Mouse (Mus musculus): Measurements from ENCODE around the gene Dnah8. TPM values are rescaled to one million over a fixed set of nuclear protein-coding genes. Genes with fewer than 3 reads are reported as not detected.

The Dnah8 gene
- total and polyA plus RNA-seq, 2 experiments from 2014 or later: 3.1 to 4.2 TPM

- no peaks in the 10 kb centered on the region for H3K36me3 ChIP-seq (ENCODE audit: insufficient read depth, low read length)
- no peak overlapping the region for H3K4me2 ChIP-seq (ENCODE audit: low read depth, low read length, poor library complexity, severe bottlenecking)
- H3K9ac ChIP-seq (replicated peaks; ENCODE audit: low read length, poor library complexity, severe bottlenecking): no peak overlapping the region
- no peaks in the 10 kb centered on the region for H3K9me3 ChIP-seq (ENCODE audit: low read length)
- DNase-seq (ENCODE audit: low spot score) (no peak), ATAC-seq (ENCODE audit: low FRiP score) (no peak)
- H3K4me3 ChIP-seq (ENCODE audit: low read depth, low read length): no peak overlapping the region
- WGBS: 86% methylated on average over 9 of the region's 9 CpGs
- no peak for TF ChIP-seq CTCF (IDR thresholded peaks at IDR 0.05)
- no peak overlapping the region for H3K27ac ChIP-seq (ENCODE audit: low read depth, low read length)
- H3K27me3 ChIP-seq (ENCODE audit: insufficient read depth, low read length): no peaks in the 10 kb centered on the region
- H3K4me1 ChIP-seq (ENCODE audit: insufficient read depth, low read length): no peaks in the 10 kb centered on the region
Observed at GRCm38 (mm10) chr17:30675021-30675740, 51.0 kb downstream of the Dnah8 start.

- no peaks in the 10 kb centered on the region for H3K27me3 ChIP-seq (ENCODE audit: insufficient read depth, low read length)
Observed at GRCm38 (mm10) chr17:30678523-30678922, 54.4 kb downstream of the Dnah8 start.

GRCm38 (mm10) chr17:30679612-30680011 lies 55.5 kb downstream of the Dnah8 start:
- 95% methylated on average over 4 of the region's 4 CpGs for WGBS
- no peak overlapping the region for H3K9ac ChIP-seq (replicated peaks; ENCODE audit: low read length, poor library complexity, severe bottlenecking)
- DNase-seq (ENCODE audit: low spot score): no peak
- 0 out of 2 replicates have a peak, but pooled peaks have one; percentile 15 for TF ChIP-seq CTCF (IDR thresholded peaks at IDR 0.05)
- H3K4me3 ChIP-seq (ENCODE audit: low read depth, low read length): no peak overlapping the region
- H3K9me3 ChIP-seq (ENCODE audit: low read length): no peaks in the 10 kb centered on the region
- no peak overlapping the region for H3K4me2 ChIP-seq (ENCODE audit: low read depth, low read length, poor library complexity, severe bottlenecking)
- no peaks in the 10 kb centered on the region for H3K4me1 ChIP-seq (ENCODE audit: insufficient read depth, low read length)
- no peaks in the 10 kb centered on the region for H3K27me3 ChIP-seq (ENCODE audit: insufficient read depth, low read length)
- no peak for ATAC-seq (ENCODE audit: low FRiP score)
- no peaks in the 10 kb centered on the region for H3K36me3 ChIP-seq (ENCODE audit: insufficient read depth, low read length)
- no peak overlapping the region for H3K27ac ChIP-seq (ENCODE audit: low read depth, low read length)

More at GRCm38 (mm10) chr17:30678523-30678922, 54.4 kb downstream of the Dnah8 start:
- no peaks in the 10 kb centered on the region for H3K36me3 ChIP-seq (ENCODE audit: insufficient read depth, low read length)
- WGBS: 96% methylated on average over 10 of the region's 10 CpGs
- no peak overlapping the region for H3K4me3 ChIP-seq (ENCODE audit: low read depth, low read length)
- H3K9ac ChIP-seq (replicated peaks; ENCODE audit: low read length, poor library complexity, severe bottlenecking): no peak overlapping the region
- no peaks in the 10 kb centered on the region for H3K9me3 ChIP-seq (ENCODE audit: low read length)
- DNase-seq (ENCODE audit: low spot score): no peak
- no peaks in the 10 kb centered on the region for H3K4me1 ChIP-seq (ENCODE audit: insufficient read depth, low read length)
- TF ChIP-seq CTCF (IDR thresholded peaks at IDR 0.05): no peak
- no peak for ATAC-seq (ENCODE audit: low FRiP score)
- no peak overlapping the region for H3K27ac ChIP-seq (ENCODE audit: low read depth, low read length)
- no peak overlapping the region for H3K4me2 ChIP-seq (ENCODE audit: low read depth, low read length, poor library complexity, severe bottlenecking)

GRCm38 (mm10) chr17:30681604-30682003 lies 57.5 kb downstream of the Dnah8 start:
- Histone ChIP-seq H3K27ac (ENCODE audit: low read depth, low read length) (no peak overlapping the region), H3K9ac (replicated peaks; ENCODE audit: low read length, poor library complexity, severe bottlenecking) (no peak overlapping the region), H3K4me3 (ENCODE audit: low read depth, low read length) (no peak overlapping the region), H3K4me2 (ENCODE audit: low read depth, low read length, poor library complexity, severe bottlenecking) (no peak overlapping the region), H3K9me3 (ENCODE audit: low read length) (no peaks in the 10 kb centered on the region), H3K36me3 (ENCODE audit: insufficient read depth, low read length) (no peaks in the 10 kb centered on the region), H3K27me3 (ENCODE audit: insufficient read depth, low read length) (no peaks in the 10 kb centered on the region), H3K4me1 (ENCODE audit: insufficient read depth, low read length) (no peaks in the 10 kb centered on the region)
- TF ChIP-seq CTCF (IDR thresholded peaks at IDR 0.05): peak; percentile 71
- DNase-seq (ENCODE audit: low spot score) (peak; percentile 14), ATAC-seq (ENCODE audit: low FRiP score) (no peak)
- WGBS: 31% methylated on average over 5 of the region's 5 CpGs

GRCm38 (mm10) chr17:30690181-30690580 lies 66.0 kb downstream of the Dnah8 start:
- TF ChIP-seq CTCF (IDR thresholded peaks at IDR 0.05): no peak
- Histone ChIP-seq H3K4me2 (ENCODE audit: low read depth, low read length, poor library complexity, severe bottlenecking) (no peak overlapping the region), H3K27ac (ENCODE audit: low read depth, low read length) (no peak overlapping the region), H3K9me3 (ENCODE audit: low read length) (no peaks in the 10 kb centered on the region), H3K27me3 (ENCODE audit: insufficient read depth, low read length) (no peaks in the 10 kb centered on the region), H3K36me3 (ENCODE audit: insufficient read depth, low read length) (no peaks in the 10 kb centered on the region), H3K9ac (replicated peaks; ENCODE audit: low read length, poor library complexity, severe bottlenecking) (no peak overlapping the region), H3K4me1 (ENCODE audit: insufficient read depth, low read length) (no peaks in the 10 kb centered on the region), H3K4me3 (ENCODE audit: low read depth, low read length) (no peak overlapping the region)
- 80% methylated on average over 8 of the region's 8 CpGs for WGBS
- no peak for DNase-seq (ENCODE audit: low spot score)
- no peak for ATAC-seq (ENCODE audit: low FRiP score)

GRCm38 (mm10) chr17:30691481-30691880 lies 67.3 kb downstream of the Dnah8 start:
- DNase-seq (ENCODE audit: low spot score) (no peak), ATAC-seq (ENCODE audit: low FRiP score) (no peak)
- Histone ChIP-seq H3K4me3 (ENCODE audit: low read depth, low read length) (no peak overlapping the region), H3K9me3 (ENCODE audit: low read length) (no peaks in the 10 kb centered on the region), H3K9ac (replicated peaks; ENCODE audit: low read length, poor library complexity, severe bottlenecking) (no peak overlapping the region), H3K27me3 (ENCODE audit: insufficient read depth, low read length) (no peaks in the 10 kb centered on the region), H3K27ac (ENCODE audit: low read depth, low read length) (no peak overlapping the region), H3K36me3 (ENCODE audit: insufficient read depth, low read length) (no peaks in the 10 kb centered on the region), H3K4me2 (ENCODE audit: low read depth, low read length, poor library complexity, severe bottlenecking) (no peak overlapping the region), H3K4me1 (ENCODE audit: insufficient read depth, low read length) (no peaks in the 10 kb centered on the region)
- TF ChIP-seq CTCF (IDR thresholded peaks at IDR 0.05): no peak
- 55% methylated on average over 2 of the region's 2 CpGs for WGBS

Data from midbrain, postnatal 0 days (tissue).